Mouse (Mus musculus): ENCODE data around the gene Rdh1. TPM values are rescaled to one million over a fixed set of nuclear protein-coding genes. Genes with fewer than 3 reads are reported as not detected.

Gene Rdh1
- polyA plus RNA-seq (2014; fragmentation: Illumina TruSeq; extraction: RNeasy Lipid Tissue Mini Kit (QIAGEN cat#74804); ENCODE audit: low read depth, low replicate concordance), result 0.48 TPM

DNA sequence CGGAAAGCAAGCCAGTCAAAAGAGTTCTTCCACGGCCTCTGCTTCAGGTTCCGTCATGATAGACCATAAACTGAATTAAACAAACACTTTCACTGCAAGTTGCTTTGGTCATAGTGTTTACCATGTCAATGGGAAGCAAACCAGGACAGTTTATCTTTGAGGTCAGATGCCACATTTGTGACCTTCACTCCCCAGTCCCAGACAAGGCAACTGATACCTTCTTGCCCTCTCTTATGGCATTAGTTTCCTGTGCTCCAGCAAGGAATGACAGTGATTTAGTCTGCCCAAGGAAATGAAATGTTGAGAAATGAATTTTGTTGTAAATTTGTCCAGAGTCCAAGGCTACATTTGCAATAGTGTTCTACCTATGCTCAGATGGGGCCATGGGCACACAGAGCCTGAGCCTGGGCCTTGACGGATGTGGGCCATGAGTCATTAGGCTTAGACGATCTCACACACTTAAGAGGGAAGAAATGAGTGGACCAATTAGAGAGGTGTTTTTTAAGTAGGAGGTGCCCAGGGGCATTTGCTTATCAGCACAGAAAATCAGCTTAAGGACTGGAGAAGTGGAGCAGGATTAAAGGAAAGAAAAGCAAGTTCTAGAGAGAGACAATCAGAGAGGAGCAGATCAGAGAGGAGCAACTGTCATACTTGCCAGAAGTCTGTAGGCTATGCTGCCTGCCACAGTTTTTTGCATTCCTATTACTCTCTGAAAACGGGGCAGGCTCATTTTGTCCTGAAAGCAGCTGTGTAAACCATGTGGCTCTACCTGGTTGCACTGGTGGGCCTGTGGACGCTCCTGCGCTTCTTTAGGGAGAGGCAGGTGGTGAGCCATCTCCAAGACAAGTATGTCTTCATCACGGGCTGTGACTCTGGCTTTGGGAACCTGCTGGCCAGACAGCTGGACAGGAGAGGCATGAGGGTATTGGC is at the start of gene Rdh1, which contains the start of gene Rdh16f1:
TSS of gene Rdh1 (plus strand) at position 541 of the 930 bp plus-strand sequence.
TSS of gene Rdh16f1 (plus strand) at position 607 of the 930 bp plus-strand sequence.

DNA sequence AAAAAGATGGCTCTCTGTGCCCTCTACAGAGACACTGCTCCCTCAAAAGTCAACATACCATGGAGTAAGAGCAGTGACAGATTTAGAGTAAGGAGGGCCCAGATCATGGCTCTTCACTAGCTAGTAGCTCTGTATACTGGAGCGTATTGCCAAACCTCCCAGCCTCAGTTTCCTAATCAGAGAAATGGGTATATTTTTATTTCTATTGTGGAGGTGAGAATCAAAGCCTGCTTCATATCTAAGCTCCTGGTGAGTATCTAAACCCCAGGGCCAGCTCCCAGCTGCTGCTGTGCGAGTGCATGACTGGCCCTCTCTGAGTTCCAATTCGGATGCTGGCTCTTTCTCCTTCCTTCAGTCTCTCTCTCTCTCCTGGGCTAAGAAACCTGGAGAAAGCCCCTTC is 35.3 kb upstream of the Rdh1 start, which contains the start of gene Tac2:
TSS of gene Tac2 (plus strand) at position 301 of the 400 bp plus-strand sequence.

DNA sequence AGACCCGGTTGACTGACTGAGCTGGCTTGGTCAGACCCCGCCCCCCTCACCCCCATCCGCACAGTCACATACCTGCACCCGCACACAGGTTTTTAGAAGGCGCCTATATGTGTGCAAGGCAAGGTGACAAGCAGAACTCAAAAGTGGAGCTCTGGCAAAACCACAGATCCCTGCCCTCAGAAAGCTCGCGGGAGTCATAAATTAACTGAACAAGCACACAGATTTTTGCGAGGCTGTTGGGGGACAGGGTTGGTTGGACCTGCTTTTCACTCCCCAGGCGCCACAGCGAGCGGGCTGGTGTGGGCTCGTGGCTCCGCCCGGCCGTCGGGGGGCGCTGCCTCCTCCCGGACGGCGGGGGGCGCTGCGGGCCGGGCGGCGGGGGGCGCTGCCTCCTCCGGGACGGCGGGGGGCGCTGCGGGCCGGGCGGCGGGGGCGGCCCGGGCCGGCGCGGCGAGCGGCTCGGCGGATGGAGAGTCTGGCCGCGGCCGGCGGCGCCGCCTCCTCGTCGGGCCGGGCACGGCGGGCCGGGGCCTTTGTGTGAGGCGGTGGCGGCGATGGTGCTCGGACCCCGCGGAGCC is 20.3 kb upstream of the Rdh1 start, which contains the start of gene Zbtb39:
TSS of gene Zbtb39 (plus strand) at position 456 of the 578 bp plus-strand sequence.

DNA sequence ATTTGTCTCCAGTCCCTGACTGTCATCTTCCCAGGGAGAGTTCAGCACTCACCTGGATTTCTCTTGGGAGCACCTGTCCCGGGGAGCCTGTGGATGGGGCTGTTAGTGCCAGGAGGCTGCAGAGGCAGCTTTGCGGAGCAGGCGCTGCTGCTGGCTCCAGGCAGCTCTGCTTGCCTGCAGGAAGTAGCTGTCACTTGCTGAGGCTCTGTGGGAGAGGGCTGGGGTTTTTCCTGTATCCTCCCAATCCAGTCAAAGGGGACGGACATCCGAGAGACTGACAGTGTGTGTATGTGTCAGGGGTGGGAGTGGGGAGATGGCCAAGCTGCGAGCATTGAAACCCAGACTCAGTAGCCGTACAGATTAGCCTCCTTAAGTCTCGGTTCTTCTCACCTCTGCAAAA is 8.0 kb upstream of the Rdh1 start, which contains the start of gene Gpr182:
TSS of gene Gpr182 (minus strand) at position 185 of the 400 bp plus-strand sequence.

DNA sequence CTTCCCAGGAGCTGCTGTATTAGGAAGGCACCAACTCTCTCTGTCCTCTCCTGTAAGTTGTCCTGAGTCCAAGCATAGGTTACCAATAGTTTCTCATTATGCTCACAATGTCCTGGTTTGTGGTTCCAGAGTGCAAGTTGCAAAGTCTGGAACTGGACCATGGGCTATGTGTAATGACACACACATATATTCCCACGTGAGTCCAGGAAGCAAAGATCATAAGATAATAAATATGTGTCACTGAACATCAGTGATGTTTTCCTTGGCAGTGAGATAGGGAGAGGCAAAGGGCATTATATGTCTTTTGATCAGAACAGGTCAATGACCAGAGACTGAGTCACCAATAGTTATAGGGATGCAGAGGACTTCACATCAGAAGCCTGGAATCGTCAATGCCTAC is 16.5 kb downstream of the Rdh1 start, which contains the start of gene Rdh9:
TSS of gene Rdh9 (plus strand) at position 376 of the 400 bp plus-strand sequence.

DNA sequence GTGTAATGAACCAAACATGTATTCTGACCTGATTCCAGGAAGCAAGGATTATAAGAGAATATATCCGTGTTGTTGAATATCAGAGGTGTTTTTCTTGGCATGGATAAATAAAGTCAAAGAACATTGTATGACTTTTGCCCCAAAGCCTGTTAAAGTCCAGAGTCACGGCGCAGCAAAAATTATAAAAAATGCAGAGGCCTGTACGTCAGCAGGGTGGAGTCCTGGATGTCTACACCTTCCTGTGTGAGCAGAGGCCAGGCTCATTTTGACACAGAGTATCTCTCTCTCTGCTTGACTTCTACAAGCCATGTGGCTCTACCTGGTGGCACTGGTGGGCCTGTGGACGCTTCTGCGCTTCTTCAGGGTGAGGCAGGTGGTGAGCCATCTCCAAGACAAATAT is 41.4 kb downstream of the Rdh1 start, which contains the start of gene Rdh16:
TSS of gene Rdh16 (plus strand) at position 262 of the 400 bp plus-strand sequence.

Other genes starting within 250 kb of the Rdh1 start
- gene Ndufa4l2, start 244.8 kb upstream of the Rdh1 start, polyA plus RNA-seq (2014; fragmentation: Illumina TruSeq; extraction: RNeasy Lipid Tissue Mini Kit (QIAGEN cat#74804); ENCODE audit: low read depth, low replicate concordance), result not detected
- 22.0 TPM for gene Shmt2, start 237.3 kb upstream of the Rdh1 start, polyA plus RNA-seq (2014; fragmentation: Illumina TruSeq; extraction: RNeasy Lipid Tissue Mini Kit (QIAGEN cat#74804); ENCODE audit: low read depth, low replicate concordance)
- not detected for gene Nxph4, start 225.2 kb upstream of the Rdh1 start, polyA plus RNA-seq (2014; fragmentation: Illumina TruSeq; extraction: RNeasy Lipid Tissue Mini Kit (QIAGEN cat#74804); ENCODE audit: low read depth, low replicate concordance)
- 30.4 TPM for gene Lrp1, start 138.6 kb upstream of the Rdh1 start, polyA plus RNA-seq (2014; fragmentation: Illumina TruSeq; extraction: RNeasy Lipid Tissue Mini Kit (QIAGEN cat#74804); ENCODE audit: low read depth, low replicate concordance)
- gene Stat6, start 116.7 kb upstream of the Rdh1 start, polyA plus RNA-seq (2014; fragmentation: Illumina TruSeq; extraction: RNeasy Lipid Tissue Mini Kit (QIAGEN cat#74804); ENCODE audit: low read depth, low replicate concordance), result 15.3 TPM
- 4.2 TPM for gene Nemp1, start 92.8 kb upstream of the Rdh1 start, polyA plus RNA-seq (2014; fragmentation: Illumina TruSeq; extraction: RNeasy Lipid Tissue Mini Kit (QIAGEN cat#74804); ENCODE audit: low read depth, low replicate concordance)
- 1.2 TPM for gene Nab2, start 91.2 kb upstream of the Rdh1 start, polyA plus RNA-seq (2014; fragmentation: Illumina TruSeq; extraction: RNeasy Lipid Tissue Mini Kit (QIAGEN cat#74804); ENCODE audit: low read depth, low replicate concordance)
- gene Myo1a, start 54.6 kb upstream of the Rdh1 start, polyA plus RNA-seq (2014; fragmentation: Illumina TruSeq; extraction: RNeasy Lipid Tissue Mini Kit (QIAGEN cat#74804); ENCODE audit: low read depth, low replicate concordance), result not detected
- not detected for gene Tac2, start 35.2 kb upstream of the Rdh1 start, polyA plus RNA-seq (2014; fragmentation: Illumina TruSeq; extraction: RNeasy Lipid Tissue Mini Kit (QIAGEN cat#74804); ENCODE audit: low read depth, low replicate concordance)
- 3.2 TPM for gene Zbtb39, start 20.2 kb upstream of the Rdh1 start, polyA plus RNA-seq (2014; fragmentation: Illumina TruSeq; extraction: RNeasy Lipid Tissue Mini Kit (QIAGEN cat#74804); ENCODE audit: low read depth, low replicate concordance)
- 4.1 TPM for gene Gpr182, start 8.0 kb upstream of the Rdh1 start, polyA plus RNA-seq (2014; fragmentation: Illumina TruSeq; extraction: RNeasy Lipid Tissue Mini Kit (QIAGEN cat#74804); ENCODE audit: low read depth, low replicate concordance)
- 0.74 TPM for gene Rdh16f1, start 66 bp downstream of the Rdh1 start, polyA plus RNA-seq (2014; fragmentation: Illumina TruSeq; extraction: RNeasy Lipid Tissue Mini Kit (QIAGEN cat#74804); ENCODE audit: low read depth, low replicate concordance)
- gene Rdh9, start 16.7 kb downstream of the Rdh1 start, polyA plus RNA-seq (2014; fragmentation: Illumina TruSeq; extraction: RNeasy Lipid Tissue Mini Kit (QIAGEN cat#74804); ENCODE audit: low read depth, low replicate concordance), result 71.6 TPM
- gene Rdh16, start 41.4 kb downstream of the Rdh1 start, polyA plus RNA-seq (2014; fragmentation: Illumina TruSeq; extraction: RNeasy Lipid Tissue Mini Kit (QIAGEN cat#74804); ENCODE audit: low read depth, low replicate concordance), result 120 TPM
- gene Rdh19, start 90.2 kb downstream of the Rdh1 start, polyA plus RNA-seq (2014; fragmentation: Illumina TruSeq; extraction: RNeasy Lipid Tissue Mini Kit (QIAGEN cat#74804); ENCODE audit: low read depth, low replicate concordance), result not detected
- gene Rdh16f2, start 106.8 kb downstream of the Rdh1 start, polyA plus RNA-seq (2014; fragmentation: Illumina TruSeq; extraction: RNeasy Lipid Tissue Mini Kit (QIAGEN cat#74804); ENCODE audit: low read depth, low replicate concordance), result 138 TPM
- gene Rdh7, start 129.1 kb downstream of the Rdh1 start, polyA plus RNA-seq (2014; fragmentation: Illumina TruSeq; extraction: RNeasy Lipid Tissue Mini Kit (QIAGEN cat#74804); ENCODE audit: low read depth, low replicate concordance), result 595 TPM
- gene Sdr9c7, start 138.8 kb downstream of the Rdh1 start, polyA plus RNA-seq (2014; fragmentation: Illumina TruSeq; extraction: RNeasy Lipid Tissue Mini Kit (QIAGEN cat#74804); ENCODE audit: low read depth, low replicate concordance), result 27.0 TPM
- 319 TPM for gene Hsd17b6, start 247.9 kb downstream of the Rdh1 start, polyA plus RNA-seq (2014; fragmentation: Illumina TruSeq; extraction: RNeasy Lipid Tissue Mini Kit (QIAGEN cat#74804); ENCODE audit: low read depth, low replicate concordance)

Data from liver, adult 10 weeks (tissue).